Mouse (Mus musculus): ENCODE data around the gene Scn3b. TPM values are rescaled to one million over a fixed set of nuclear protein-coding genes. Genes with fewer than 3 reads are reported as not detected.

The Scn3b gene
- polyA plus RNA-seq (2011; ENCODE audit: insufficient read depth, insufficient read length, low read depth, missing spikeins): 7.2 and 9.9 TPM in 2 replicates

DNA sequence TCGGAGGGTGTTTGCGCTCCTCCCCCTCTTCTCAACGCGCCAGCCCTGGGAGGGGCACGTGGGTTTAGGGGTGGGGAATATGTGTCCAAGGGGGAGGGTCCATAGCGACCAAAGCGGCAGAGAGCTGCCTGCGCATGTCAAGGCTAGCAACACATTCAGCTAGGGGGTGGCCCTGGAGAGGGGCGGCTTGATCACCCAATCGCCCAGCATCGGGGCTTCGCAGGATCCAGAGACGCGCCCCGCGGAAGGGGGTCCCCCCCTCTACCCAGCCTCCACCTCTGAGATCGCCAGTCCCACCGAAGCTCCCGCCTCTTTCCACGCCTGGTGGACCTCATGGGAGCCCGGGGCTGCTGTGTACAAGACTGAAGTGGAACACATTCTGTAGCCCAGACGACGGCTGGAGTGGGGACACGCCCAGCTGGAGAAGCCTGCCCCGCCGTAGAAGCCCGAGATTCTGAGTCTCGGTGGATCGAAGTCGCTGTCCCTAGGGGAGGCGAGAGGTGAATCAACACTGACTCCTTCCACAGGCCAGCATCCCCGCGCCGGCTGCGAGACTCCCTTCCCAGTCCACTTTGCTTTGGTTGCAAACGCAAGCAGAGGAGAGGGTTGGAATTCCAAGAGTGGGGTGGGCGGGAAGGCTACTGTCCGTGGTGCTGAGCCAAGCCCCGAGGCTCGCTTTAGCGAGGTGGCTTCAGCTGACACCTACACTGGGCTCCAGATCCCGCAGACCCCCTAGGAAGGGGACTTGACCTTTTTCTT, at the start of gene Scn3b:
Gene Scn3b, plus strand, starts transcription at position 115 of the 759 bp plus-strand sequence.
- no peak for TF ChIP-seq EP300 (IDR thresholded peaks at IDR 0.05; ENCODE audit: insufficient read depth, low read depth, low read length)
- TF ChIP-seq POLR2A (IDR thresholded peaks at IDR 0.05; ENCODE audit: insufficient read depth, low read length): no peak
- H3K9me3 ChIP-seq (replicated peaks; ENCODE audit: control insufficient read depth, insufficient read depth, low read length, poor library complexity, severe bottlenecking): no peaks in the 10 kb centered on the region
- H3K36me3 ChIP-seq (ENCODE audit: control insufficient read depth, insufficient read depth, low read length, poor library complexity, severe bottlenecking): no peaks in the 10 kb centered on the region
- H3K4me3 ChIP-seq (ENCODE audit: low read depth, low read length): peak within 1 kb of the TSS; percentile 58
- no peak within 1 kb of the TSS for H3K27ac ChIP-seq (ENCODE audit: insufficient read depth, low read length)
- H3K4me1 ChIP-seq (ENCODE audit: control insufficient read depth, insufficient read depth, low read length): no peaks in the 10 kb centered on the region
- H3K9ac ChIP-seq (ENCODE audit: low read depth, poor library complexity, severe bottlenecking): peak within 1 kb of the TSS; percentile 54
- H3K27me3 ChIP-seq (ENCODE audit: control insufficient read depth, insufficient read depth, low read length, poor library complexity, severe bottlenecking): no peaks in the 10 kb centered on the region

DNA sequence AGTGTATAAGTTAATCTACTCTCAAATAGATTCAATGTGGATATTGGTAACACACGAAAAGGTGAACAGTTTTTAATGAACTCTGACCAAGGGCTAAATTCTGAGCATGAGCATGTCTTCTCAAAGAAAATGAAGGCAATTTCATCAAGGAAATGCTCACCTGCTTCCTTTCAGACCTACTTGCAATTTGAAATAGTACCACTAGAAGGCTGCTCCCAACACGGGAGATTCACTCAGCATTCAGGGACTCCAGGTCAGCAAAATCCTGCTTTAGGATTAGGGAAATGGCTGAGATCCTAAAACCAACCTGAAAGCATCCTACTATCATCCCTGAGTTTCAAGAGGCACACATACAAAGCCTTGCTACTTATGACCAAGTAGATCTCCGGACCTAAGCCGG, 44.7 kb upstream of the Scn3b start:
- Histone ChIP-seq H3K9ac (ENCODE audit: low read depth, poor library complexity, severe bottlenecking) (no peak overlapping the region), H3K4me1 (ENCODE audit: control insufficient read depth, insufficient read depth, low read length) (peaks cover 6% of the 10 kb centered on the region), H3K4me3 (ENCODE audit: low read depth, low read length) (no peak overlapping the region)

DNA sequence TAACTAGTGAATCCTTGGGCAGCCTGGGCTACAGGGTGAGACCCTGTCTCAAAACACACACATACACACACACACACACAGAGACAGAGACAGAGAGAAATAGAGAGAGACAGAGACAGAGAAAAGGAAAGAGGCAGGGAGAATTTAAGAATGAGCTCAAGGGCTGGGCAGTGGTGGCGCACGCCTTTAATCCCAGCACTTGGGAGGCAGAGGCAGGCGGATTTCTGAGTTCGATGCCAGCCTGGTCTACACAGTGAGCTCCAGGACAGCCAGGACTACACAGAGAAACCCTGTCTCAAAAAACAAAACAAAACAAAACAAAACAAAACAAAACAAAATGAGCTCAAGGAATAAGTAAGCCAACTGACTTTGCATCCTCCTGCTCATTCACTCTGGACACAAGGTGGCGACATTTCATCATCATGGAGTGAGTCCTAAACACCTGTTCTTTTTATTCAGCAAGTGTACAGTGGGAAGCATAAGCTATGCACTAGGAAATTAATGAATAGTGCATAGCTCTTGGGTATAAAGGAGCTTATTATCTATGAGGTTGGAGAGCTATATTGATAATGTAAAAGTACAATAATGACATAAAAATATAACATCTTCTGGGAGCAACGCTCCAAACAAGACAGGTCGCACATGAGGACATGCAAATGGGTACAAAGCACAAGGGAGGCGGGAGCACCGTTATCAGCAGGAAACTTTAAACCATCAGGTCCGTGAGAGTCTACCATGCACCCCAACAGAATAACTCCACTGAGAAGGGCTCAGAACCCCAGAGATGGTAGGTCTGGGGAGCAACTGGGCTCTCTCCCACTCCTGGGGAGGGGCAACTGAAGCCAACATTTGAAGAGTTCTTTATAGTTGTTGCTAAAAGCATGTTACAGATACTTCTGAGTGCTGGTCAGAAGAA, 40.9 kb upstream of the Scn3b start:
- H3K9me3 ChIP-seq (replicated peaks; ENCODE audit: control insufficient read depth, insufficient read depth, low read length, poor library complexity, severe bottlenecking): peaks cover 2% of the 10 kb centered on the region; the same call in 1 of the 2 replicates
- peaks cover 7% of the 10 kb centered on the region for H3K4me1 ChIP-seq (ENCODE audit: control insufficient read depth, insufficient read depth, low read length)
- TF ChIP-seq CTCF (IDR thresholded peaks at IDR 0.05; ENCODE audit: low read depth, low read length): no peak
- no peak for TF ChIP-seq POLR2A (IDR thresholded peaks at IDR 0.05; ENCODE audit: insufficient read depth, low read length)
- no peak for TF ChIP-seq EP300 (IDR thresholded peaks at IDR 0.05; ENCODE audit: insufficient read depth, low read depth, low read length)
- H3K27me3 ChIP-seq (ENCODE audit: control insufficient read depth, insufficient read depth, low read length, poor library complexity, severe bottlenecking): no peaks in the 10 kb centered on the region
- H3K36me3 ChIP-seq (ENCODE audit: control insufficient read depth, insufficient read depth, low read length, poor library complexity, severe bottlenecking): peaks cover 22% of the 10 kb centered on the region
- H3K27ac ChIP-seq (ENCODE audit: insufficient read depth, low read length): no peak overlapping the region
- H3K9ac ChIP-seq (ENCODE audit: low read depth, poor library complexity, severe bottlenecking): no peak overlapping the region
- H3K4me3 ChIP-seq (ENCODE audit: low read depth, low read length): no peak overlapping the region

More for the DNA sequence above, 44.7 kb upstream of the Scn3b start:
- no peak overlapping the region for H3K27ac ChIP-seq (ENCODE audit: insufficient read depth, low read length)
- no peaks in the 10 kb centered on the region for H3K27me3 ChIP-seq (ENCODE audit: control insufficient read depth, insufficient read depth, low read length, poor library complexity, severe bottlenecking)
- H3K9me3 ChIP-seq (replicated peaks; ENCODE audit: control insufficient read depth, insufficient read depth, low read length, poor library complexity, severe bottlenecking): no peaks in the 10 kb centered on the region
- peaks cover 20% of the 10 kb centered on the region for H3K36me3 ChIP-seq (ENCODE audit: control insufficient read depth, insufficient read depth, low read length, poor library complexity, severe bottlenecking)
- TF ChIP-seq CTCF (IDR thresholded peaks at IDR 0.05; ENCODE audit: low read depth, low read length): no peak
- TF ChIP-seq EP300 (IDR thresholded peaks at IDR 0.05; ENCODE audit: insufficient read depth, low read depth, low read length): no peak
- TF ChIP-seq POLR2A (IDR thresholded peaks at IDR 0.05; ENCODE audit: insufficient read depth, low read length): no peak

DNA sequence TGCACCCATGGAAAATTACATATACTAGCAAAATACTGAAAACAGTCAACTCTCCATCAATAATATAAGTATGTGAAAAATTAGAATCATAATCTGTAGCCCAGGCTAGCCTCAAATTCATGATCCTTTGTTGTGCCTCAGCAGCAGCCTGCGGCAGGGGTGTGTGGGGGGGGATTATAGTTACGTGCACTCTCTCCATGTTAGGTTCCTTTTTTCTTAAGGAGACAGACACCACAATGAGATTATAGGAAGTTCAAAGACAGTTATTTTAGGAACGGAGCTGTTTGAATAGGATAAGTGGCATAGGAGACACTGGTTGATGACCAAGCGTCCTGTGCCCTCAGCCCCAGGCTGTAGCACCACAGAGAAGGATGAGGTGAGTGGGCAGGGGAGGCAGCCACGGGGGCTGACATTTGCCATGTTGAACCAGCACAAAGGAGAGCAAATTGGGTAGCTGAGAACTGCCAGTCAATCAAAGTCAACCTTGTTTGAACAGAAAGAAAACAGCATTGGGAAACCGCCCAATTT, 40.1 kb upstream of the Scn3b start:
- no peak overlapping the region for H3K4me3 ChIP-seq (ENCODE audit: low read depth, low read length)
- H3K36me3 ChIP-seq (ENCODE audit: control insufficient read depth, insufficient read depth, low read length, poor library complexity, severe bottlenecking): peaks cover 25% of the 10 kb centered on the region
- H3K9ac ChIP-seq (ENCODE audit: low read depth, poor library complexity, severe bottlenecking): no peak overlapping the region
- peaks cover 4% of the 10 kb centered on the region; the same call in 1 of the 2 replicates for H3K9me3 ChIP-seq (replicated peaks; ENCODE audit: control insufficient read depth, insufficient read depth, low read length, poor library complexity, severe bottlenecking)
- H3K27ac ChIP-seq (ENCODE audit: insufficient read depth, low read length): no peak overlapping the region; the same call in 1 of the 2 replicates
- TF ChIP-seq EP300 (IDR thresholded peaks at IDR 0.05; ENCODE audit: insufficient read depth, low read depth, low read length) (no peak), POLR2A (IDR thresholded peaks at IDR 0.05; ENCODE audit: insufficient read depth, low read length) (no peak), CTCF (IDR thresholded peaks at IDR 0.05; ENCODE audit: low read depth, low read length) (no peak)
- no peaks in the 10 kb centered on the region for H3K27me3 ChIP-seq (ENCODE audit: control insufficient read depth, insufficient read depth, low read length, poor library complexity, severe bottlenecking)
- peaks cover 7% of the 10 kb centered on the region for H3K4me1 ChIP-seq (ENCODE audit: control insufficient read depth, insufficient read depth, low read length)

DNA sequence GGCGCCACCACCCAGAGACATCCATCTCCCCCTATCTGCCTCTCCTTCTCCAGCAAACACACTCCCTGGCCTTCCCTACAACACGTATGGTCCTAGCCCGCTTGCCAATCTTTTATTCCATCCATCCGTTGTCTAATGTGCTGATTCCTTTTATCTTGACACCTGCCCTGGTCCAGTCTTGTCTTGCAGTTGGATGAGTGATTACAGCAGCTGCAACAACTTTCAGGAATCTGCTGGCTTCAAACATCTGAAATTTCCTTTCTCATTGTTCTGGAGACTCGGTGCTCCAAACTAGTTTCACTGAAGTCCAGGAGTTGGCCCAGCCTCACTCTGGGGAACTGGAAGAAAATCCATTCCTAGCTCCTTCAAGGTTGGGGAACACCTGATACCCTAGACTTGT, 39.5 kb upstream of the Scn3b start:
- H3K4me3 ChIP-seq (ENCODE audit: low read depth, low read length): no peak overlapping the region
- H3K36me3 ChIP-seq (ENCODE audit: control insufficient read depth, insufficient read depth, low read length, poor library complexity, severe bottlenecking): peaks cover 24% of the 10 kb centered on the region
- no peak overlapping the region for H3K27ac ChIP-seq (ENCODE audit: insufficient read depth, low read length)
- H3K27me3 ChIP-seq (ENCODE audit: control insufficient read depth, insufficient read depth, low read length, poor library complexity, severe bottlenecking): no peaks in the 10 kb centered on the region
- peaks cover 7% of the 10 kb centered on the region for H3K4me1 ChIP-seq (ENCODE audit: control insufficient read depth, insufficient read depth, low read length)
- H3K9ac ChIP-seq (ENCODE audit: low read depth, poor library complexity, severe bottlenecking): no peak overlapping the region
- TF ChIP-seq CTCF (IDR thresholded peaks at IDR 0.05; ENCODE audit: low read depth, low read length): no peak
- TF ChIP-seq EP300 (IDR thresholded peaks at IDR 0.05; ENCODE audit: insufficient read depth, low read depth, low read length): no peak
- no peak for TF ChIP-seq POLR2A (IDR thresholded peaks at IDR 0.05; ENCODE audit: insufficient read depth, low read length)
- H3K9me3 ChIP-seq (replicated peaks; ENCODE audit: control insufficient read depth, insufficient read depth, low read length, poor library complexity, severe bottlenecking): peaks cover 4% of the 10 kb centered on the region; the same call in 1 of the 2 replicates
